12 mouse cellular contexts compared by ENCODE assay signal in genomic region chr11:116660181-116660580, GRCm38 (mm10). TPM values are rescaled to one million over a fixed set of nuclear protein-coding genes. Genes with fewer than 3 reads are reported as not detected.
DNase-seq lines count a peak whose midpoint lies in the region; ATAC-seq and TF ChIP-seq lines count a peak whose summit lies in the region.
"Had no signal": no experiment of that assay in that cellular context is flagged by ENCODE, and none has a peak within 500 bp of the region (broad histone marks: within the 10 kb centered on the region; RNA-seq: fewer than 3 reads in every experiment).

No protein-coding gene starts in this region.

- H3K4me1 ChIP-seq in heart, embryonic 12.5 days (replicated peaks): peaks cover 72% of the 10 kb centered on the region
- H3K4me1 ChIP-seq in hindbrain, embryonic 14.5 days (replicated peaks; ENCODE audit: control insufficient read depth, insufficient read depth, low read length): peaks cover 51% of the 10 kb centered on the region
- H3K4me1 ChIP-seq in olfactory bulb, adult 2 months (ENCODE audit: control insufficient read depth, insufficient read depth, low read length): peaks cover 72% of the 10 kb centered on the region
- peaks cover 12% of the 10 kb centered on the region for H3K4me1 ChIP-seq in liver, postnatal 0 days (ENCODE audit: insufficient read depth)
- H3K4me1 ChIP-seq in stomach, postnatal 0 days (replicated peaks; ENCODE audit: control insufficient read depth, insufficient read depth): 0 out of 2 replicates have a peak, but pooled peaks cover 3% of the 10 kb centered on the region

- no peak for TF ChIP-seq EP300 in liver, postnatal 0 days (IDR thresholded peaks at IDR 0.05; ENCODE audit: low read depth)
- no peak for TF ChIP-seq EP300 in stomach, postnatal 0 days (optimal IDR thresholded peaks at IDR 0.05)

- H3K4me3 ChIP-seq in heart, embryonic 12.5 days: no peak overlapping the region
- no peak overlapping the region for H3K4me3 ChIP-seq in hindbrain, embryonic 14.5 days (replicated peaks; ENCODE audit: low read length)
- no peak overlapping the region for H3K4me3 ChIP-seq in olfactory bulb, adult 2 months (ENCODE audit: insufficient read depth, low read depth, low read length)
- no peak overlapping the region for H3K4me3 ChIP-seq in liver, postnatal 0 days (ENCODE audit: low read depth, low read length)
- no peak overlapping the region for H3K4me3 ChIP-seq in stomach, postnatal 0 days (ENCODE audit: low read depth, low read length)

- no peak for DNase-seq in heart, adult 18-20 months
- DNase-seq in retina, postnatal 1 day: peak; percentile 59
- no peak for DNase-seq in retina, embryonic 14.5 days (ENCODE audit: low spot score)
- DNase-seq in hindbrain, embryonic 14.5 days (ENCODE audit: low spot score): no peak
- no peak for DNase-seq in liver, postnatal 0 days
- DNase-seq in stomach, postnatal 0 days (ENCODE audit: low spot score): no peak
- DNase-seq: kidney, postnatal 4 days; liver; lung, postnatal 36 days had no signal

- H3K4me2 ChIP-seq in heart, embryonic 12.5 days: no peak overlapping the region
- no peak overlapping the region for H3K4me2 ChIP-seq in hindbrain, embryonic 14.5 days (replicated peaks)
- no peak overlapping the region for H3K4me2 ChIP-seq in liver, postnatal 0 days (ENCODE audit: low read depth, low read length)
- no peak overlapping the region for H3K4me2 ChIP-seq in stomach, postnatal 0 days (replicated peaks; ENCODE audit: low read depth)

- 0 out of 2 replicates have a peak, but pooled peaks cover 16% of the 10 kb centered on the region for H3K27me3 ChIP-seq in heart, embryonic 12.5 days (replicated peaks)
- no peaks in the 10 kb centered on the region for H3K27me3 ChIP-seq in hindbrain, embryonic 14.5 days (ENCODE audit: control insufficient read depth, insufficient read depth, low read length)
- H3K27me3 ChIP-seq in liver, postnatal 0 days (ENCODE audit: insufficient read depth, low read length): 0 out of 2 replicates have a peak, but pooled peaks cover 7% of the 10 kb centered on the region
- H3K27me3 ChIP-seq in stomach, postnatal 0 days (ENCODE audit: control insufficient read depth, insufficient read depth, low read length): no peaks in the 10 kb centered on the region
- H3K27me3 ChIP-seq: CH12.LX had no signal

- no peak for ATAC-seq in heart, embryonic 12.5 days (ENCODE audit: insufficient number of reproducible peaks, low FRiP score)
- no peak for ATAC-seq in hindbrain, embryonic 14.5 days (ENCODE audit: low FRiP score)
- no peak for ATAC-seq in liver, postnatal 0 days
- no peak for ATAC-seq in stomach, postnatal 0 days (ENCODE audit: low FRiP score, low TSS enrichment)

- H3K9ac ChIP-seq in heart, embryonic 12.5 days: 0 out of 2 replicates have a peak overlapping the region, but pooled peaks have one; percentile 27
- no peak overlapping the region for H3K9ac ChIP-seq in hindbrain, embryonic 14.5 days
- no peak overlapping the region for H3K9ac ChIP-seq in liver, postnatal 0 days (replicated peaks)
- no peak overlapping the region for H3K9ac ChIP-seq in stomach, postnatal 0 days (ENCODE audit: low read length)

- no peaks in the 10 kb centered on the region for H3K9me3 ChIP-seq in heart, embryonic 12.5 days (replicated peaks)
- H3K9me3 ChIP-seq in hindbrain, embryonic 14.5 days (ENCODE audit: control insufficient read depth, low read length): no peaks in the 10 kb centered on the region
- no peaks in the 10 kb centered on the region for H3K9me3 ChIP-seq in liver, postnatal 0 days (ENCODE audit: low read length)
- H3K9me3 ChIP-seq in stomach, postnatal 0 days (ENCODE audit: control insufficient read depth, low read length): no peaks in the 10 kb centered on the region

- WGBS in heart, embryonic 12.5 days: 42% methylated on average over 9 of the region's 9 CpGs
- WGBS in hindbrain, embryonic 14.5 days: 50% methylated on average over 9 of the region's 9 CpGs
- WGBS in olfactory bulb, adult 2 months: 40% methylated on average over 9 of the region's 9 CpGs
- WGBS in liver, postnatal 0 days (ENCODE audit: insufficient replicate concordance): 81% methylated on average over 9 of the region's 9 CpGs
- WGBS in stomach, postnatal 0 days: 70% methylated on average over 9 of the region's 9 CpGs

- H3K27ac ChIP-seq in heart, embryonic 12.5 days (ENCODE audit: poor library complexity, severe bottlenecking): no peak overlapping the region
- H3K27ac ChIP-seq in hindbrain, embryonic 14.5 days: peak overlapping the region; percentile 83
- H3K27ac ChIP-seq in olfactory bulb, adult 2 months (ENCODE audit: insufficient read depth, low read depth, low read length): peak overlapping the region; percentile 52; the same call in 1 of the 2 replicates
- no peak overlapping the region for H3K27ac ChIP-seq in liver, postnatal 0 days (ENCODE audit: low read depth)
- no peak overlapping the region for H3K27ac ChIP-seq in stomach, postnatal 0 days (replicated peaks)

- no peak for TF ChIP-seq POLR2A in olfactory bulb, adult 2 months (IDR thresholded peaks at IDR 0.05; ENCODE audit: insufficient read depth, low read depth, low read length)

- TF ChIP-seq CTCF in olfactory bulb, adult 2 months (IDR thresholded peaks at IDR 0.05; ENCODE audit: insufficient read depth, low read depth, low read length): no peak
- no peak for TF ChIP-seq CTCF in liver, postnatal 0 days (IDR thresholded peaks at IDR 0.05; ENCODE audit: low read depth)
- TF ChIP-seq CTCF in stomach, postnatal 0 days (IDR thresholded peaks at IDR 0.05; ENCODE audit: low read depth): no peak

- no peaks in the 10 kb centered on the region for H3K36me3 ChIP-seq in heart, embryonic 12.5 days
- no peaks in the 10 kb centered on the region for H3K36me3 ChIP-seq in hindbrain, embryonic 14.5 days (replicated peaks; ENCODE audit: control insufficient read depth, insufficient read depth)
- H3K36me3 ChIP-seq in liver, postnatal 0 days (replicated peaks; ENCODE audit: insufficient read depth, low read length): no peaks in the 10 kb centered on the region
- H3K36me3 ChIP-seq in stomach, postnatal 0 days (ENCODE audit: control insufficient read depth, insufficient read depth, low read length): no peaks in the 10 kb centered on the region

RNA-seq across cellular contexts. Expression of gene Cygb, which starts 6.1 kb away (rescaled TPM):
- polyA plus RNA-seq in heart, embryonic 12.5 days (2016; fragmentation: Nextera tagmentation; extraction: Ambion mirVana): 1.3 and 1.4 TPM in 2 replicates
- total RNA-seq in heart, adult 18-20 months (2021): 10 to 100 TPM; 31.5 to 38.5 TPM
- polyA plus RNA-seq in hindbrain, embryonic 14.5 days (2014; fragmentation: Nextera tagmentation; extraction: Ambion mirVana): 26.5 and 29.7 TPM in 2 replicates
- polyA plus RNA-seq in olfactory bulb, adult 2 months (2012; ENCODE audit: insufficient read depth, insufficient read length, low replicate concordance, missing spikeins): not detected in 2 replicates
- polyA plus RNA-seq in liver, postnatal 0 days (2015; fragmentation: Nextera tagmentation; extraction: Ambion mirVana): 3.6 and 3.7 TPM in 2 replicates
- polyA plus RNA-seq in stomach, postnatal 0 days (2015; fragmentation: Nextera tagmentation; extraction: Ambion mirVana): 22.1 and 22.2 TPM in 2 replicates
- total RNA-seq: CH12.LX had no signal

RNA-seq across cellular contexts. Expression of gene Prcd, which starts 6.8 kb away (rescaled TPM):
- polyA plus RNA-seq in heart, embryonic 12.5 days (2016; fragmentation: Nextera tagmentation; extraction: Ambion mirVana): 0.73 TPM in 1 of 2 replicates, not detected in the other
- total RNA-seq in heart, adult 18-20 months (2021): 1 to 10 TPM in 1 of 2 experiments, under 1 TPM in 1; 0.62 to 1.6 TPM
- polyA plus RNA-seq in hindbrain, embryonic 14.5 days (2014; fragmentation: Nextera tagmentation; extraction: Ambion mirVana): 2.8 and 3.5 TPM in 2 replicates
- not detected in 2 replicates for polyA plus RNA-seq in olfactory bulb, adult 2 months (2012; ENCODE audit: insufficient read depth, insufficient read length, low replicate concordance, missing spikeins)
- polyA plus RNA-seq in liver, postnatal 0 days (2015; fragmentation: Nextera tagmentation; extraction: Ambion mirVana): 0.32 TPM in 1 of 2 replicates, not detected in the other
- polyA plus RNA-seq in stomach, postnatal 0 days (2015; fragmentation: Nextera tagmentation; extraction: Ambion mirVana): 2.6 and 2.7 TPM in 2 replicates
- total RNA-seq: CH12.LX had no signal

RNA-seq across cellular contexts. Expression of gene Rhbdf2, which starts 33.4 kb away (rescaled TPM):
- polyA plus RNA-seq in heart, embryonic 12.5 days (2016; fragmentation: Nextera tagmentation; extraction: Ambion mirVana): 7.5 and 8.1 TPM in 2 replicates
- 10 to 100 TPM; 10.6 to 11.5 TPM for total RNA-seq in heart, adult 18-20 months (2021)
- polyA plus RNA-seq in hindbrain, embryonic 14.5 days (2014; fragmentation: Nextera tagmentation; extraction: Ambion mirVana): 1.1 and 1.2 TPM in 2 replicates
- not detected in 2 replicates for polyA plus RNA-seq in olfactory bulb, adult 2 months (2012; ENCODE audit: insufficient read depth, insufficient read length, low replicate concordance, missing spikeins)
- 4.9 and 6.2 TPM in 2 replicates for polyA plus RNA-seq in liver, postnatal 0 days (2015; fragmentation: Nextera tagmentation; extraction: Ambion mirVana)
- 5.7 and 6.1 TPM in 2 replicates for polyA plus RNA-seq in stomach, postnatal 0 days (2015; fragmentation: Nextera tagmentation; extraction: Ambion mirVana)

Comparison
In these comparisons a context has a peak if more than half of its experiments do, and no peak if none do; other contexts are left out.
1. H3K27ac ChIP-seq: peak in hindbrain, embryonic 14.5 days (single experiment) and olfactory bulb, adult 2 months (single experiment); none in heart, embryonic 12.5 days (single experiment), liver, postnatal 0 days (single experiment) and stomach, postnatal 0 days (single experiment).